Mouse (Mus musculus): ENCODE data around the gene Tpsg1. TPM values are rescaled to one million over a fixed set of nuclear protein-coding genes. Genes with fewer than 3 reads are reported as not detected.

Gene Tpsg1
- not detected in 3 replicates for total RNA-seq (2017)

DNA sequence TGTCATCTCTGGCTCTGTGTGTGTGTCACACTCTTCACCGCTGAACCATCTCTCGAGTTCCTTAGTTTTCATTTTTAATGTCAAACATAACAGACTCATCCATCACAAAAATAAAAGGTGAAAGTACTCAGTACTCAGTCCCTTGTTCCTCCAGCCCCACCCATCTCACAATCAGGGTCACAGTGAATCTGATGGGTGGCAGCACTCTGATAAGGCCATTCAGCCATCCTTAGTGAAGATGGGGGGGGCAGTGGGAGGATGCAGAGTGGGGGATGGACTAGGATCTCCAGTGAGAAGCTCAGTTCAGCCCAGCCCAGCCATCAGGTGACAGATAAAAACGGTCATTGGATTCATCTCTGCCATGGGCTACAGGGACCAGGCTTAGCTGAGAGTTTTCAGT, at the start of gene Tpsg1:
Gene Tpsg1 (plus strand): TSS at position 301 of the 400 bp plus-strand sequence.
- ATAC-seq (replicated peaks; ENCODE audit: insufficient number of reproducible peaks, low FRiP score, low TSS enrichment, poor library complexity, severe bottlenecking) = no peak

GRCm38 (mm10) chr17:25320819-25321218, 48.3 kb upstream of the Tpsg1 start:
- ATAC-seq (replicated peaks; ENCODE audit: insufficient number of reproducible peaks, low FRiP score, low TSS enrichment, poor library complexity, severe bottlenecking) = no peak

DNA sequence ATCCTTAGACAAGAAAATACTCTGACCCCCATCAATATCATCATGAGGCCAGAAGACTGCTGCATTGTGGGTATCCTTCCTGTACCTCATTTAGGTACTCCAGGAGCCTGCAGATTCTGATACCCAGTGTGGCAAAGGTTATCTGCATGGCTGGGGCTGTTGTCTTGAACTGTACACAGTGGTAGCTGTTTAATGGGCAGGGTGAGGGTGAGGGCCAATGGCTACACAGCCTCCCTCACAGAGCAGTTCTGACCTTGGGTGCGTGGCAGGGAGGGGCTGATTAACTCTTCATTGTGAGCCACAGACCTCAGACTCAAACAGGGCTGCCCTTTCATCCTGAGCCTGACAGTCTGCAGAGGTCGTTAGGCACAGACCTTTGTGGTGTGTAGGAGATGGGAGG, 46.1 kb upstream of the Tpsg1 start:
- ATAC-seq (replicated peaks; ENCODE audit: insufficient number of reproducible peaks, low FRiP score, low TSS enrichment, poor library complexity, severe bottlenecking) = no peak

DNA sequence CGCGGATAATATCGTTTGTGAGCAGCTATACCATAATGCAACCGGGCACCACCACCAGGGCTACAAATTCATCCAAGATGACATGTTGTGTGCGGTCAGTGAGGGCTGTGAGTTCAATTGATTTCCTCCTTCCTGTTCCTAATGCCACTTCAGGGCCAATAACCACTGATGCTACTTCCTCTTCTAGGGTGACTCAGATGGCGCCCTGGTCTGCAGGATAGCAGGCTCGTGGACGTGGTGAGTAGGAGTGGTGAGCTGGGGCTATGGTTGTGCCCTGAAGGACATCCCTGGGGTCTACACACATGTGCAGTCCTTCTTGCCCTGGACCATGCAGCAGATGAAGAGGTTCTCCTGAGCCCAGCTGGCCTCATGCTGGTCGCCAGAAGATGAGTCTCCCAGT, 36.8 kb upstream of the Tpsg1 start:
- peak; percentile 78 for ATAC-seq (replicated peaks; ENCODE audit: insufficient number of reproducible peaks, low FRiP score, low TSS enrichment, poor library complexity, severe bottlenecking)

DNA sequence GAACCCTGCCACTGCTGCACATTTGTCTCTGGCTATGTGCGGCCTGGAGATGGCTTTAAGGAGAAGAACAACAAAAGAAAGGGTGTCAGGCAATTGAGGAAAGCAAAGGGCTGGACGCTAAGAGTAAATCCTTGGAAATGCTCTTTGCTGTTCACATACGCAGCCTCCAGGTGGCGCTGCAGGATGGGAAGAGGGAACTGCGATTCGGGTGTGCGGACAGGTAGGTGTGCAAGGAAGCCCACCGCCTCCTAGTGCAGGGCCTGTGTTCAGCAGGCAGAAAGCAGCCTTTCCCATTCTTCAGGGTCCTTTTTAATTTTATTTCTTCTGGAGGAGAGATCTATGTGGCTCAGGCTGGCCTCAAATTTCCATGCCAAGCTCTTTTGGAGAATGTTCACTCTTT, 35.1 kb upstream of the Tpsg1 start:
- ATAC-seq (replicated peaks; ENCODE audit: insufficient number of reproducible peaks, low FRiP score, low TSS enrichment, poor library complexity, severe bottlenecking) = no peak; the same call in 1 of the 2 replicates

GRCm38 (mm10) chr17:25338218-25338617, 30.9 kb upstream of the Tpsg1 start:
- no peak for ATAC-seq (replicated peaks; ENCODE audit: insufficient number of reproducible peaks, low FRiP score, low TSS enrichment, poor library complexity, severe bottlenecking)

- no peak for ATAC-seq (replicated peaks; ENCODE audit: insufficient number of reproducible peaks, low FRiP score, low TSS enrichment, poor library complexity, severe bottlenecking)
Measured at GRCm38 (mm10) chr17:25340003-25340402, 29.1 kb upstream of the Tpsg1 start.

GRCm38 (mm10) chr17:25341490-25341889, 27.6 kb upstream of the Tpsg1 start:
- ATAC-seq (replicated peaks; ENCODE audit: insufficient number of reproducible peaks, low FRiP score, low TSS enrichment, poor library complexity, severe bottlenecking) = no peak

DNA sequence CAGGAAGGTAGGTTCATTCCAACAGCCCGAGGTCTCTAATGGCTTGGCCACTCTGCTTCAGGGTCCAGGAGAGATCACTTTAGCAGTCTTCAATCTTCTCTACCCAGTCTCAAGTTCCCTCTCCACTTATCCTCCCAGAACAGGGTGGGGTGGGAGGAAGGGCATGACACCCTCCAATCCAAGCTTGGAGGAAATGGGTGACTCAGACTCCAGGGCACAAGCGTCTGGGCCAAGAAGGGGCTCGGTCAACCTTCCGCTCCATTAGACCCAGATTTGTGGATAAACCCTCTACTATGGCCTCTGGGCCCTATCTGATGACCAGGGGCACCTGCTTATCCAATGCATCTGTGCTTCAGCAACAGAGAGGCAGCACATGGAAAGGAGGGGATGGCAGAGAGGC, 23.6 kb upstream of the Tpsg1 start, which contains the start of gene Tpsab1:
Gene Tpsab1 (minus strand): TSS at position 101 of the 400 bp plus-strand sequence.
- no peak for ATAC-seq (replicated peaks; ENCODE audit: insufficient number of reproducible peaks, low FRiP score, low TSS enrichment, poor library complexity, severe bottlenecking)

DNA sequence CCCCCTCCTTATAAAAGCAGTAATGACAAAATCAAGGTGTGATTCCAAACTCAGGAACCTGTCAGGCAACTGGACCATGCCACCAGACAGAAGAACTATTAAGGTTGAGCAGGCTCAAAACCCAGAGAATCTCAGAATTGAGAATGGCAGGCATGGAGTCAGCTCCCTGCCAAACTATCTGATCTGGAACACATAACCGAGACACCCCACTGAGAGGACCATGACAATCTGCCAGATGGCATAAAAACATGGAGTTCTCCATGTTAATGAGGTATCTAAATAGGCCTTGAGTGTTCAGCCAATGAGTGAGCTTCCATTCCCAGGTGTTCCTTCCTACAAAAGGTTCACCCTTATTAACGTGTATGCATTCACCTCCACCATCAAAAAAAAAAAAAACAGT, 7.8 kb upstream of the Tpsg1 start:
- ATAC-seq (replicated peaks; ENCODE audit: insufficient number of reproducible peaks, low FRiP score, low TSS enrichment, poor library complexity, severe bottlenecking) = no peak

GRCm38 (mm10) chr17:25363726-25364125, 5.3 kb upstream of the Tpsg1 start:
- no peak for ATAC-seq (replicated peaks; ENCODE audit: insufficient number of reproducible peaks, low FRiP score, low TSS enrichment, poor library complexity, severe bottlenecking)

GRCm38 (mm10) chr17:25366005-25366404, 3.1 kb upstream of the Tpsg1 start, which contains the start of gene Tpsb2:
Gene Tpsb2 (plus strand): TSS chr17:25366305.
- no peak for ATAC-seq (replicated peaks; ENCODE audit: insufficient number of reproducible peaks, low FRiP score, low TSS enrichment, poor library complexity, severe bottlenecking)

DNA sequence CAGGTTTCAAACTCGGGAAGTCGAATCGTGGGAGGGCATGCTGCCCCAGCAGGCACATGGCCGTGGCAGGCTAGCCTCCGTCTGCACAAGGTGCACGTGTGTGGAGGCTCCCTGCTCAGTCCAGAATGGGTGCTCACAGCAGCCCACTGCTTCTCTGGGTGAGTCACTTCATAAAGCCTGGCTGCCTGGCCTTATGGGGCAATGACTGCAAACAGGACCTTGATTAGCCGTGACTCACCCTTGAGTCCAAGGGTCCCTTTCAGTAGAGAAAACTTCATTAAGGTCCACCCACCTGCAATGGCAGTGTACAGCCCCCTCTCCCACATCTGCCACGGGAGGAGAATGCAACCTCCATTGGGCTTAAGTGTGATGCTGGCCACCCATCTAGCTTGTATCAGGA, 3.4 kb downstream of the Tpsg1 start:
- ATAC-seq (replicated peaks; ENCODE audit: insufficient number of reproducible peaks, low FRiP score, low TSS enrichment, poor library complexity, severe bottlenecking) = no peak

- ATAC-seq (replicated peaks; ENCODE audit: insufficient number of reproducible peaks, low FRiP score, low TSS enrichment, poor library complexity, severe bottlenecking) = no peak
Measured at GRCm38 (mm10) chr17:25374011-25374410, 4.9 kb downstream of the Tpsg1 start.

- no peak for ATAC-seq (replicated peaks; ENCODE audit: insufficient number of reproducible peaks, low FRiP score, low TSS enrichment, poor library complexity, severe bottlenecking)
Measured at GRCm38 (mm10) chr17:25394526-25394925, 25.5 kb downstream of the Tpsg1 start.

GRCm38 (mm10) chr17:25397804-25398519, 28.9 kb downstream of the Tpsg1 start:
- ATAC-seq (replicated peaks; ENCODE audit: insufficient number of reproducible peaks, low FRiP score, low TSS enrichment, poor library complexity, severe bottlenecking) = no peak

DNA sequence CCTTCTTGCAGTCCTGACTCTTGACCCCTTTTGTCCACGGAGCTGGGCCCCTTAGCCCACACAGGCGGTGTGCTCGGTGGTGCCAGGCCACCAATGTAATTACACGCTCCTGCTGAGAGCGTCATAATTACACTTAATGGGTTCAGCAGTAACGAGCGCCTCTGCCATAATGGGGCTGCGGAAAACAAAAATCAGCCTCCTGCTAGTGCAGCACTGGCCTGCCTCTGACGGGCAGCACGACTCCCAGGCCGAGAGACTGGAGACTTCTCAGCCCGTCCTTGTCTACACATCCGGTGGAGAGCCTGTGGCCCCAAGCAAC, 29.4 kb downstream of the Tpsg1 start:
- ATAC-seq (replicated peaks; ENCODE audit: insufficient number of reproducible peaks, low FRiP score, low TSS enrichment, poor library complexity, severe bottlenecking) = no peak

GRCm38 (mm10) chr17:25400443-25400842, 31.4 kb downstream of the Tpsg1 start:
- ATAC-seq (replicated peaks; ENCODE audit: insufficient number of reproducible peaks, low FRiP score, low TSS enrichment, poor library complexity, severe bottlenecking) = no peak

- no peak for ATAC-seq (replicated peaks; ENCODE audit: insufficient number of reproducible peaks, low FRiP score, low TSS enrichment, poor library complexity, severe bottlenecking)
Measured at GRCm38 (mm10) chr17:25401491-25401890, 32.4 kb downstream of the Tpsg1 start.

GRCm38 (mm10) chr17:25402224-25402623, 33.2 kb downstream of the Tpsg1 start:
- no peak for ATAC-seq (replicated peaks; ENCODE audit: insufficient number of reproducible peaks, low FRiP score, low TSS enrichment, poor library complexity, severe bottlenecking)

DNA sequence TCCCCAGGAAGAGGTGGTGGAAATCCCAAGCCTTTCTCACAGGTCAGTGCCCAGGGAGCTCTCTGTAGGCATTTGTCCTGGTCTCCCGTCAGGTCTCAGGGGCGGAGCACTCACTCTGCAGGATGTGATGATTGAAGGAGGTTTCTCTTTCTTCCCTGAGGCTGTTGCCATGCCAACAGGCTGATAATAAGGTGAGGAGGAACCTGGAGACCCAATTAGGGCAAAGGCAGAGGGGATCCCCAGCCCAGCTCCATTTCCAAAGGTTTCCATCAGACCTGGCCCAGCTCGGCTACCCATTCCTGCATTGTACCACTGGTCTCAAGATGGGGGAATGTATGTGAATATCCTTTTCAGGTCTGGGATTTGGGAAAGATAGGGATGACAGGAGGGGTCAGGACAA, 35.1 kb downstream of the Tpsg1 start:
- ATAC-seq (replicated peaks; ENCODE audit: insufficient number of reproducible peaks, low FRiP score, low TSS enrichment, poor library complexity, severe bottlenecking) = no peak
